ENCODE assay signal across 19 mouse cellular contexts in genomic region chr2:10874303-10874702, GRCm38 (mm10).
DNase-seq lines count a peak whose midpoint lies in the region; ATAC-seq and TF ChIP-seq lines count a peak whose summit lies in the region.
"Had no signal": no experiment of that assay in that cellular context is flagged by ENCODE, and none has a peak within 500 bp of the region (broad histone marks: within the 10 kb centered on the region; RNA-seq: fewer than 3 reads in every experiment).

No protein-coding gene starts in this region.

- peak; percentile 36 for DNase-seq in frontal cortex, postnatal 14 days (ENCODE audit: low spot score in 2 of 2)
- peak; percentile 48 to 63 for DNase-seq in layer of hippocampus, adult 8-10 months (ENCODE audit: low spot score in 2 of 2)
- DNase-seq in left cerebral cortex, adult 8-10 months (ENCODE audit: low spot score in 2 of 2): peak; percentile 4 to 54
- DNase-seq in right cerebral cortex, postnatal 14 days: peak; percentile 31
- no peak for DNase-seq in heart, postnatal 25 days (ENCODE audit: low spot score)
- no peak for DNase-seq in yolk sac, embryonic 10.5 days (ENCODE audit: low spot score)
- DNase-seq: cerebellum, adult 9-11 months; gastrocnemius, postnatal 36 days; lung, postnatal 14 days; thymus, postnatal 25 days had no signal

- WGBS in intestine, postnatal 0 days: 69% methylated on average over 4 of the region's 4 CpGs

- no peak overlapping the region for H3K9ac ChIP-seq in intestine, postnatal 0 days (ENCODE audit: low read depth, low read length)
- H3K9ac ChIP-seq: heart, embryonic 12.5 days; neural tube, embryonic 15.5 days had no signal

- no peaks in the 10 kb centered on the region for H3K9me3 ChIP-seq in intestine, postnatal 0 days (ENCODE audit: control insufficient read depth)
- H3K9me3 ChIP-seq: G1E; heart, embryonic 12.5 days; midbrain, embryonic 10.5 days; neural tube, embryonic 15.5 days had no signal

- H3K4me3 ChIP-seq in intestine, postnatal 0 days (ENCODE audit: low read depth, low read length): no peak overlapping the region
- H3K4me3 ChIP-seq: heart, embryonic 12.5 days; midbrain, embryonic 10.5 days; neural tube, embryonic 15.5 days had no signal

- no peak overlapping the region for H3K27ac ChIP-seq in intestine, postnatal 0 days (ENCODE audit: low read depth, low read length)
- H3K27ac ChIP-seq: kidney, postnatal 0 days; midbrain, embryonic 10.5 days; neural tube, embryonic 15.5 days had no signal

- no peak for ATAC-seq in intestine, postnatal 0 days
- ATAC-seq in megakaryocyte, adult 5-6 weeks (ENCODE audit: poor library complexity, severe bottlenecking): no peak
- ATAC-seq: forebrain, embryonic 14.5 days; inflammation-experienced regulatory T-cells, adult 6 months had no signal

- intact Hi-C loops in heart, postnatal 25 days (cut with DNase I): no loop called here

- H3K4me1 ChIP-seq in intestine, postnatal 0 days (replicated peaks; ENCODE audit: control insufficient read depth, insufficient read depth, low read length): no peaks in the 10 kb centered on the region
- H3K4me1 ChIP-seq: heart, embryonic 12.5 days; midbrain, embryonic 10.5 days; neural tube, embryonic 15.5 days had no signal

- no peaks in the 10 kb centered on the region for H3K36me3 ChIP-seq in intestine, postnatal 0 days (ENCODE audit: control insufficient read depth, insufficient read depth)
- H3K36me3 ChIP-seq: G1E; heart, embryonic 12.5 days; midbrain, embryonic 10.5 days; neural tube, embryonic 15.5 days had no signal

- H3K4me2 ChIP-seq in intestine, postnatal 0 days (replicated peaks; ENCODE audit: low read depth): no peak overlapping the region
- H3K4me2 ChIP-seq: heart, embryonic 12.5 days; neural tube, embryonic 15.5 days had no signal

- TF ChIP-seq CTCF in intestine, postnatal 0 days (IDR thresholded peaks at IDR 0.05; ENCODE audit: low read depth): no peak

- H3K27me3 ChIP-seq in intestine, postnatal 0 days (replicated peaks; ENCODE audit: control insufficient read depth, insufficient read depth, low read length): no peaks in the 10 kb centered on the region
- H3K27me3 ChIP-seq: heart, embryonic 12.5 days; neural tube, embryonic 15.5 days had no signal

Comparison
In these comparisons a context has a peak if more than half of its experiments do, and no peak if none do; other contexts are left out.
1. DNase-seq: peak in frontal cortex, postnatal 14 days (2 of 2), layer of hippocampus, adult 8-10 months (2 of 2), left cerebral cortex, adult 8-10 months (2 of 2) and right cerebral cortex, postnatal 14 days (single experiment); none in heart, postnatal 25 days (single experiment) and yolk sac, embryonic 10.5 days (single experiment).